Mouse (Mus musculus): ENCODE measurements at regions not wholly inside any gene's neighbourhood (a gene's known extent, or its start where the extent isn't known, plus 50 kb on each side); places are given as distances from the start of the nearest gene placed in this dataset.

DNA sequence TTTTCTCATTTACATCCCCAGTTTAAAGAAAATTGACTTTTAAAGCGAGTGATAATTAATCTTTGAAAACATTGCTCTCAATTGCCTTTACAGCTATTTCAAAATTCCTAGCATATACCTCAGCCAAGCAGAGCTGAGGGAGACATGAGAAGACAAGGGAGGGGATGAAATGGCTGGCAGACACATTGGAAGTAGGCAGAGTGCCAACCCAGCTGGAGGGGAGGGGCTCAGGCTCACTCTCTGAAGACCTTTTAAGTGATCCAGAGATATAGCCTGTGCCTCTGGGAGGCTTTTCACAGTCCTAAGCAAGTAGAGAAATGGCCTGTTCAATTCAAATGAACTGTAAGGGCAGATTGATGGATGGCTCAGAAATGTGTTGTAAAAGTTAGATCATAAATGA lies 122.5 kb upstream of the Thsd7b start:
- TF ChIP-seq CTCF (IDR thresholded peaks at IDR 0.05; ENCODE audit: extremely low read depth, insufficient read depth, low read length): no peak
- TF ChIP-seq POLR2A (IDR thresholded peaks at IDR 0.05; ENCODE audit: extremely low read depth, insufficient read depth, low read length): no peak
